Comparison of ENCODE assay signal across 18 mouse cellular contexts in genomic region chr5:76187885-76188284, GRCm38 (mm10).
"Had no signal": no experiment of that assay in that cellular context is flagged by ENCODE, and none has a peak within 500 bp of the region (broad histone marks: within the 10 kb centered on the region; RNA-seq: fewer than 3 reads in every experiment).

No protein-coding gene starts in this region.

- H3K36me3 ChIP-seq: midbrain, embryonic 12.5 days; stomach, embryonic 15.5 days had no signal

- H3K9ac ChIP-seq: limb, embryonic 12.5 days; limb, embryonic 15.5 days; midbrain, embryonic 12.5 days; neural tube, embryonic 13.5 days; stomach, embryonic 15.5 days had no signal

- H3K4me3 ChIP-seq: limb, embryonic 12.5 days; limb, embryonic 15.5 days; midbrain, embryonic 12.5 days; myocyte; neural tube, embryonic 13.5 days; stomach, embryonic 15.5 days had no signal

- ATAC-seq: midbrain, embryonic 16.5 days had no signal

- H3K4me2 ChIP-seq: limb, embryonic 12.5 days; limb, embryonic 15.5 days; liver, embryonic 11.5 days; midbrain, embryonic 12.5 days; neural tube, embryonic 13.5 days; stomach, embryonic 15.5 days had no signal

- DNase-seq: kidney, postnatal 14 days; kidney, postnatal 4 days; left cerebral cortex, postnatal 4 days; lung, adult 2 months; lung, postnatal 14 days; lung, postnatal 4 days; retina, postnatal 1 day; right cerebral cortex, postnatal 25 days; spleen, adult 18-20 months; thymus, postnatal 25 days had no signal

- H3K27ac ChIP-seq: limb, embryonic 12.5 days; limb, embryonic 15.5 days; midbrain, embryonic 12.5 days; neural tube, embryonic 13.5 days; stomach, embryonic 15.5 days had no signal

- H3K9me3 ChIP-seq: limb, embryonic 12.5 days; limb, embryonic 15.5 days; midbrain, embryonic 12.5 days; neural tube, embryonic 13.5 days; stomach, embryonic 15.5 days had no signal

- H3K27me3 ChIP-seq: limb, embryonic 12.5 days; limb, embryonic 15.5 days; neural tube, embryonic 13.5 days; stomach, embryonic 15.5 days had no signal
